Mouse (Mus musculus): ENCODE data around the gene Dnajc16.

Dnajc16 gene

GRCm38 (mm10) chr4:141790524-141790990, at the start of gene Dnajc16:
TSS of gene Dnajc16 (minus strand) at chr4:141790931.
- DNase-seq (ENCODE audit: low read depth, low spot score), result peak; percentile 99

- no peak for DNase-seq (ENCODE audit: low read depth, low spot score)
These were observed 43.9 kb upstream of the Dnajc16 start for GRCm38 (mm10) chr4:141834536-141835095.

GRCm38 (mm10) chr4:141833911-141834310, 43.2 kb upstream of the Dnajc16 start:
- no peak for DNase-seq (ENCODE audit: low read depth, low spot score)

GRCm38 (mm10) chr4:141831361-141831760, 40.6 kb upstream of the Dnajc16 start:
- DNase-seq (ENCODE audit: low read depth, low spot score), result no peak

GRCm38 (mm10) chr4:141830381-141830780, 39.6 kb upstream of the Dnajc16 start:
- no peak for DNase-seq (ENCODE audit: low read depth, low spot score)

- DNase-seq (ENCODE audit: low read depth, low spot score), result no peak
These were observed 37.4 kb upstream of the Dnajc16 start for GRCm38 (mm10) chr4:141828177-141828576.

- DNase-seq (ENCODE audit: low read depth, low spot score), result no peak
These were observed 36.7 kb upstream of the Dnajc16 start for GRCm38 (mm10) chr4:141827401-141827800.

GRCm38 (mm10) chr4:141826060-141826459, 35.3 kb upstream of the Dnajc16 start, which contains the start of gene Cela2a:
TSS of gene Cela2a (minus strand) at chr4:141826160.
- no peak for DNase-seq (ENCODE audit: low read depth, low spot score)

- no peak for DNase-seq (ENCODE audit: low read depth, low spot score)
These were observed 32.2 kb upstream of the Dnajc16 start for GRCm38 (mm10) chr4:141822979-141823378.

- no peak for DNase-seq (ENCODE audit: low read depth, low spot score)
These were observed 31.4 kb upstream of the Dnajc16 start for GRCm38 (mm10) chr4:141822089-141822488.

- DNase-seq (ENCODE audit: low read depth, low spot score), result no peak
These were observed 30.4 kb upstream of the Dnajc16 start for GRCm38 (mm10) chr4:141821178-141821577.

- no peak for DNase-seq (ENCODE audit: low read depth, low spot score)
These were observed 28.6 kb upstream of the Dnajc16 start for GRCm38 (mm10) chr4:141819316-141819715.

GRCm38 (mm10) chr4:141818861-141819260, 28.1 kb upstream of the Dnajc16 start:
- DNase-seq (ENCODE audit: low read depth, low spot score), result no peak

GRCm38 (mm10) chr4:141817706-141818105, 27.0 kb upstream of the Dnajc16 start:
- no peak for DNase-seq (ENCODE audit: low read depth, low spot score)

GRCm38 (mm10) chr4:141816776-141817655, 26.3 kb upstream of the Dnajc16 start:
- no peak for DNase-seq (ENCODE audit: low read depth, low spot score)

- DNase-seq (ENCODE audit: low read depth, low spot score), result no peak
These were observed 25.5 kb upstream of the Dnajc16 start for GRCm38 (mm10) chr4:141816267-141816666.

GRCm38 (mm10) chr4:141811375-141811774, 20.6 kb upstream of the Dnajc16 start:
- DNase-seq (ENCODE audit: low read depth, low spot score), result no peak

GRCm38 (mm10) chr4:141810975-141811374, 20.2 kb upstream of the Dnajc16 start:
- DNase-seq (ENCODE audit: low read depth, low spot score), result no peak

- DNase-seq (ENCODE audit: low read depth, low spot score), result peak; percentile 58
These were observed 19.2 kb upstream of the Dnajc16 start for GRCm38 (mm10) chr4:141809850-141810464.

GRCm38 (mm10) chr4:141805886-141806285, 15.2 kb upstream of the Dnajc16 start:
- DNase-seq (ENCODE audit: low read depth, low spot score), result no peak

GRCm38 (mm10) chr4:141804105-141804504, 13.4 kb upstream of the Dnajc16 start:
- no peak for DNase-seq (ENCODE audit: low read depth, low spot score)

GRCm38 (mm10) chr4:141797545-141797944, 6.8 kb upstream of the Dnajc16 start:
- DNase-seq (ENCODE audit: low read depth, low spot score), result no peak
